Mouse (Mus musculus) testis, adult 2 months (tissue): ENCODE data around the gene Adgre5. TPM values are rescaled to one million over a fixed set of nuclear protein-coding genes. Genes with fewer than 3 reads are reported as not detected.

ENCODE experiments used
- H3K27ac ChIP-seq: fragments of 200-500 bp; 2 replicates; pipeline ENCODE4 v1.5.1; 2012; ENCODE audit warnings: low read depth, low read length; ENCODE audit not compliant: control insufficient read depth, insufficient read depth
- H3K27me3 ChIP-seq: fragments of 200-500 bp; 2 replicates; pipeline ENCODE4 v1.6.1; 2012; ENCODE audit warnings: mild to moderate bottlenecking, low read length, moderate library complexity; ENCODE audit not compliant: control insufficient read depth, insufficient read depth
- H3K36me3 ChIP-seq: fragments of 200-500 bp; 2 replicates; pipeline ENCODE4 v1.6.1; 2012; ENCODE audit warnings: mild to moderate bottlenecking, low read length; ENCODE audit not compliant: control insufficient read depth, insufficient read depth
- H3K4me1 ChIP-seq: fragments of 200-500 bp; 2 replicates; pipeline ENCODE4 v1.6.1; 2012; ENCODE audit warnings: low read length; ENCODE audit not compliant: control insufficient read depth, insufficient read depth
- H3K4me3 ChIP-seq: fragments of 200-500 bp; 2 replicates; pipeline ENCODE4 v1.5.1; 2012; ENCODE audit warnings: low read depth, mild to moderate bottlenecking, low read length, moderate library complexity, mixed read lengths; ENCODE audit not compliant: control insufficient read depth
- CTCF ChIP-seq: fragments of 200-500 bp; IDR thresholded peaks from 2 replicates; pipeline ENCODE4 v1.5.1; 2012; ENCODE audit warnings: low read depth, mild to moderate bottlenecking, inconsistent platforms, low read length, moderate library complexity; ENCODE audit not compliant: control insufficient read depth, insufficient read depth, insufficient replicate concordance
- POLR2A ChIP-seq: fragments of 200-500 bp; IDR thresholded peaks from 2 replicates; pipeline ENCODE4 v1.6.1; 2012; ENCODE audit warnings: low read depth, mild to moderate bottlenecking, inconsistent platforms, low read length, moderate library complexity; ENCODE audit not compliant: control insufficient read depth
- polyA plus RNA-seq: library from polyadenylated mRNA; depleted of rRNA; stranded (reverse); fragments of >200 nt; gene quantifications from 2 replicates; pipeline ENCODE4 v1.2.3, GENCODE M21; 2012

Adgre5 gene
- polyA plus RNA-seq, 1 experiment: 6.1 TPM

GRCm38 (mm10) chr8:83767442-83767841, 26.3 kb upstream of the Adgre5 start:
- H3K27me3 ChIP-seq: no peaks in the 10 kb centered on the region
- H3K4me1 ChIP-seq: peaks cover 4% of the 10 kb centered on the region
- no peak overlapping the region for H3K27ac ChIP-seq
- H3K36me3 ChIP-seq: no peaks in the 10 kb centered on the region
- peak overlapping the region; percentile 25 for H3K4me3 ChIP-seq
- TF ChIP-seq CTCF (no peak), POLR2A (no peak)

- no peak for TF ChIP-seq POLR2A
- no peak for TF ChIP-seq CTCF
- no peak overlapping the region for H3K27ac ChIP-seq
- H3K36me3 ChIP-seq: no peaks in the 10 kb centered on the region
- peak overlapping the region; percentile 41 for H3K4me3 ChIP-seq
- no peaks in the 10 kb centered on the region for H3K27me3 ChIP-seq
- peaks cover 3% of the 10 kb centered on the region for H3K4me1 ChIP-seq
Measured at GRCm38 (mm10) chr8:83765663-83766062, 24.5 kb upstream of the Adgre5 start.

DNA sequence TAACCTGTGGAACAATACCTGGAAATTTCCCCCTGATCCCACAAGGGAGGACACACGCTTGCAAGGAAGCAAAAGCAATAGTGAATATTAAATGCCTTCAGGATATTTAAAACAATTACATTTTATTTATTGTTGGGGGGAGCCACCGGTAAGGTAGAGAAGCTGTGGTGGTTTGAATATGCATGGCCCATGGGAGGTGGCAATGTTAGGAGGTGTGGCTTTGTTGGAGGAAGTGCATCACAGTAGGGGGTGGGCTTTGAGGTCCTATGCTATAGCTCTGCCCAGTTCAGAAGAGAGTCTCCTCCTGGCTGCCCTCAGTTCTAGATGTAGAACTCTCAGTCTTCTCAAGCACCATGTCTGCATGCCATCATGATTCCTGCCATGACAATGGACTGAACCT, 23.6 kb upstream of the Adgre5 start:
- Histone ChIP-seq H3K4me3 (peak overlapping the region; percentile 52; the same call in 1 of the 2 replicates), H3K27me3 (no peaks in the 10 kb centered on the region), H3K4me1 (peaks cover 3% of the 10 kb centered on the region), H3K36me3 (no peaks in the 10 kb centered on the region), H3K27ac (no peak overlapping the region)
- TF ChIP-seq POLR2A (no peak), CTCF (no peak)

DNA sequence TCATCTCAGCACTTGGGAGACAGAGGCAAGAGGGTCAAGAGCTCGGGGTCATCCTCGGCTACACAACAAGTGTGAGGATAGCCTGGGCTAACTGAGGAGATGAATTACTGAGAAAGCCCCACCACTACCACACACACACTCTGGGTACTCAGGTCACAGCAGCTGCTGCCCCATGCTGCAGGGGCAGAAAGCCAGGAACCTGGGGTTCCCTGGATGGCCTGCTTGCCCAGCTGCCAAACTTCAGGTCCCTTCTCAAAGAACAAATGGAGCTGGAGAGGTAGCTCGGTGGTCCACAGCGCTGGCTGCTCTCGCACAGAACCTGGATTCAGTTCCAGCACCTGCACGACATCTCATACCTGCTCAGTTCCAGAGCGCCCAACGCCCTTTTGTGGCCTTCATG, 23.0 kb upstream of the Adgre5 start:
- Histone ChIP-seq H3K4me1 (peaks cover 3% of the 10 kb centered on the region), H3K36me3 (no peaks in the 10 kb centered on the region), H3K27me3 (no peaks in the 10 kb centered on the region), H3K4me3 (peak overlapping the region; percentile 69), H3K27ac (no peak overlapping the region)
- TF ChIP-seq CTCF (no peak), POLR2A (no peak)

- no peak for TF ChIP-seq CTCF
- TF ChIP-seq POLR2A: no peak
- Histone ChIP-seq H3K36me3 (no peaks in the 10 kb centered on the region), H3K27me3 (no peaks in the 10 kb centered on the region), H3K27ac (no peak overlapping the region), H3K4me3 (no peak overlapping the region), H3K4me1 (peaks cover 3% of the 10 kb centered on the region; the same call in 1 of the 2 replicates)
Measured at GRCm38 (mm10) chr8:83759231-83759759, 18.2 kb upstream of the Adgre5 start.

GRCm38 (mm10) chr8:83758298-83758697, 17.2 kb upstream of the Adgre5 start:
- Histone ChIP-seq H3K27me3 (no peaks in the 10 kb centered on the region), H3K4me3 (no peak overlapping the region), H3K4me1 (peaks cover 3% of the 10 kb centered on the region; the same call in 1 of the 2 replicates), H3K27ac (no peak overlapping the region), H3K36me3 (no peaks in the 10 kb centered on the region)
- TF ChIP-seq CTCF (no peak), POLR2A (no peak)

GRCm38 (mm10) chr8:83757084-83757607, 16.0 kb upstream of the Adgre5 start:
- Histone ChIP-seq H3K4me1 (no peaks in the 10 kb centered on the region), H3K4me3 (no peak overlapping the region), H3K27me3 (no peaks in the 10 kb centered on the region), H3K36me3 (no peaks in the 10 kb centered on the region), H3K27ac (no peak overlapping the region)
- no peak for TF ChIP-seq CTCF
- no peak for TF ChIP-seq POLR2A

GRCm38 (mm10) chr8:83756273-83756672, 15.1 kb upstream of the Adgre5 start:
- no peaks in the 10 kb centered on the region for H3K36me3 ChIP-seq
- no peaks in the 10 kb centered on the region for H3K27me3 ChIP-seq
- no peak overlapping the region for H3K27ac ChIP-seq
- no peak overlapping the region for H3K4me3 ChIP-seq
- H3K4me1 ChIP-seq: no peaks in the 10 kb centered on the region
- TF ChIP-seq CTCF (no peak), POLR2A (no peak)
